Mouse (Mus musculus): ENCODE measurements at regions not wholly inside any gene's neighbourhood (a gene's known extent, or its start where the extent isn't known, plus 50 kb on each side); places are given as distances from the start of the nearest gene placed in this dataset.

- H3K36me3 ChIP-seq (ENCODE audit: insufficient read depth): no peaks in the 10 kb centered on the region
- ATAC-seq: peak; percentile 81
- H3K4me3 ChIP-seq (ENCODE audit: low read depth, low read length): no peak overlapping the region
These were observed 1402.2 kb downstream of the Pcdh9 start for GRCm38 (mm10) chr14:92488247-92488646.

More at GRCm38 (mm10) chr14:92488247-92488646, 1402.2 kb downstream of the Pcdh9 start:
- WGBS: 42% methylated on average over 2 of the region's 2 CpGs
- TF ChIP-seq CTCF (IDR thresholded peaks at IDR 0.05; ENCODE audit: low read depth): no peak
- H3K27me3 ChIP-seq (ENCODE audit: insufficient read depth, low read length): no peaks in the 10 kb centered on the region
- H3K4me1 ChIP-seq (ENCODE audit: insufficient read depth): no peaks in the 10 kb centered on the region
- no peak overlapping the region for H3K9ac ChIP-seq
- peak; percentile 71 for DNase-seq
- H3K4me2 ChIP-seq (ENCODE audit: low read depth): no peak overlapping the region
- no peaks in the 10 kb centered on the region for H3K9me3 ChIP-seq (ENCODE audit: low read length)
- no peak overlapping the region for H3K27ac ChIP-seq (ENCODE audit: low read depth, low read length)
